Mouse (Mus musculus) retina, embryonic 14.5 days (tissue): ENCODE data around the gene Xirp2.
"Not testable (repeated sequence)": the region's sequence is repeated elsewhere in the genome, so short reads cannot be mapped to it uniquely, and the experiment has no call there.

ENCODE experiments used
- DNase-seq: peaks from one replicate; pipeline ENCODE4 v3.0.0-alpha.2; 2015; ENCODE audit warnings: low spot score

Gene Xirp2

DNA sequence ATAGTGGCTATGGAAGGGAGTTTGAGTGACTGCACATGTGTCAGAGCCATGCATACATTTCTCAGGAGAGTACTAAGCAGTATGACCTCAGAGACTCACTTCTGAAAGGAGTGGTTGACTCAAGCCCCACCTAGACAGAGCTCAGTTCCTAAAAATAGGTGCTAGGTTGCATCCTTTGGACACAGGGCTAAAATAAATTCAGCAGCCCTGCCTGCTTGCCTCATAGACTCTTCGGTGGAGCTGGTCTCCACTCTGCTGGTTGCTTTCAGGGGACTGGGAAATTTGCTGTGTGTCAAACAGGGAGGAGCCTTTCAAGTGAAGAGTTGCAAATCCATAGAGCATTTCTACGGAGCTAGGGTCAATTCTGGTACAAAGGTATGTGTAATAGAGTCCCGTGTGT lies at the start of gene Xirp2:
Xirp2 (plus strand) TSS at position 223 of the 400 bp plus-strand sequence.
- DNase-seq = no peak

DNA sequence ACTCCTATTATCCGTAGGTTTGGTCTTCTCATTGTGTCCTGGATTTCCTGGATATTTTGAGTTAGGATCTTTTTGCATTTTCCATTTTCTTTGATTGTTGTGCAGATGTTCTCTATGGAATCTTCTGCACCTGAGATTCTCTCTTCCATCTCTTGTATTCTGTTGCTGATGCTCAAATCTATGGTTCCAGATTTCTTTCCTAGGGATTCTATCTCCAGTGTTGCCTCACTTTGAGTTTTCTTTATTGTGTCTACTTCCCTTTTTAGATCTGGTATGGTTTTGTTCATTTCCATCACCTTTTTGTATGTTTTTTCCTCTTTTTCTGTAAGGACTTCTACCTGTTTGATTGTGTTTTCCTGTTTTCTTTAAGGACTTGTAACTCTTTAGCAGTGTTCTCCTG lies 32.4 kb upstream of the Xirp2 start, which contains the start of gene Gm21830:
Gm21830 (plus strand) TSS at position 301 of the 400 bp plus-strand sequence.
- not testable (repeated sequence) for DNase-seq

DNA sequence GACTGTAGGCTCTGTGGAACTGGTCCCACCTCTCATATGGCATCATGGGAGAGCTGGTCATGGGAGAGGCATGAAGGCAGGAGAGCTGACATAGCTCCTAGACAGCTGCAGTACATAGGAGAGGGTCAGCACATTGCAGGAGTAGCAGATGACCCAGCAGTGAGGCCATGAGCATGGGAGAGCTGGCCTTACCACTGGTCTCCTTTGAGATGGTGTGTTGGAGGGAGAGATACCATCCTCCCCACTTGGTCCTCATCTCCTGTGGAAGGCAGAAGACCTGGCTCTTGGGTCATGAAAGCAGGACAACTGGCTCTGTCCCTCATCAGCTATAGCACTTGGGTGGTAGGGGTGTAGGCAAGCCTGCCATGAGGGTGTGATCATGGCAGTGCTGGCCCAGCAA lies 24.9 kb upstream of the Xirp2 start:
- DNase-seq = no peak

DNA sequence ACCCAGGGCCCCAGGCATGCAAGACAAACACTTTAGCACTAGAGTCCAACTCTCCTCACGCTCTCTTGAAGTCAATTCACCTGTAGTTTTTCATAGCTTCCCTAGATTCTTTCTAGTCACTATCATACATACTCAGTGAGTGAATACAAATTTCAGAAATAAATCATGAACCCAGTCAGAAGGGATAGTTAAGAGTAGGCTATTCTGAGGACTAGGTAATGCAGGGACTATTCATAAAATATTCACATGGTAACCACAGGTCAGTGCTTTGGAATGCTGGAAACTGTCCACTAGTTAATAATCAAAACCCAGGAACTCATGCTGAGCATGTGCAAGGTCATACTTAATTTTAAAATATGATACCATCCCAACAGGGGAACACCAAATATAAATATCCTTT lies 23.0 kb upstream of the Xirp2 start:
- DNase-seq = no peak

DNA sequence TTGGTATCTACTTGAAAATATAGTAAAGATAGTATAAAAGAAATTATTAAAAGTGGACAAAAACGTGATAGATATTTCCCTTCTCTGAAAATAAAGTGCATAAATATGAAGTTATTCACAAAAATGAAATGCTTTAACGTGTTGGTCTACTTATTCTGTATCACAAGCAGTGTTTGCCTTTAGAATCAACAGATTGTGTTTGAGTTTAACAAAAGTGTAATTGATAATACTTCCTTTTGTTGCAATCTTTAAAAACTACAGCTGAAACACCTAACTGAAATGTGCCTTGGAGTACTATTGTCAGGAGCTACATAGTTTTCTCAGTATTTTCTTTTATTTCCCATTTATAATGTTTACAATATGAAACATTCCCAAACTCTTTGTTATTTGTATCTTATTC lies 12.7 kb upstream of the Xirp2 start, which contains the start of gene Gm26727:
Gm26727 (minus strand) TSS at position 101 of the 400 bp plus-strand sequence.
- DNase-seq = no peak

DNA sequence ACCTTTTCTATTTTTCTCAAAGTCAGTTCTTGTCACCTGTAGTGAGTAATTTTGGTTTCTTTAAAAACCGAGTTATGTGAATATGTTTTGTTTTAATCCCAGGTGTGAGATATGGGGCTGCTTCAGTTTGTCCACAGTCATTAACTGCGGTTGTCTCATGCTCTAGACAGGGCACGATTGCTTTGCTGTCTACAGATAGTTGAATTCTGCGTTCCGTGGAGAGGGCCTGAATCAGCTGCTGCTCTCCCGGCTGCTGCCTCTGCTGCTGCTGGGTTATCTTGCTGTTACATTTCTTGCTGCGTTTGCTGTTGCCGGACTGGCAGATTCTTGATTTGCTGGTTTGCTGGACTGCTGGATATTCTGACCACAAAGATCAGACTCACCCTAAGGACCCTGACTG lies 7.5 kb upstream of the Xirp2 start:
- no peak for DNase-seq

DNA sequence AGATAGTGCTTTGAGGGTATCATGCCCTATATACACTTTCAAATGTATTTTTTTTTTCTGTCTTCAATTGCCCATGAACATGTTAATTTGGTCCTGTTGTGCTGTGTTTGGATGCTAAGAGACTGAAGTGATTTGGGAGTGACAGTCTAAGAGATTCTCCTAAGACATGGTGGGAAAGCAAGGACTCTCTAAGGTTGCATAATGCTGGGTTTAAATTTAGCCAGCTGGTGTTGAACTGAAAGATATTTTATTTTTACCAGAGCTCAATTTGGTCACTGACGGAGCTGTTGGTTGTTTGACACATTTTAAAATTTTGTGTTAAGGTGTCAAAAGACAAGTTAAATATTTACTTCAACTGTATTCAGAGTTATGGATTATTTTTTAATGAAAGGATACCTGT lies 970 bp downstream of the Xirp2 start:
- no peak for DNase-seq

DNA sequence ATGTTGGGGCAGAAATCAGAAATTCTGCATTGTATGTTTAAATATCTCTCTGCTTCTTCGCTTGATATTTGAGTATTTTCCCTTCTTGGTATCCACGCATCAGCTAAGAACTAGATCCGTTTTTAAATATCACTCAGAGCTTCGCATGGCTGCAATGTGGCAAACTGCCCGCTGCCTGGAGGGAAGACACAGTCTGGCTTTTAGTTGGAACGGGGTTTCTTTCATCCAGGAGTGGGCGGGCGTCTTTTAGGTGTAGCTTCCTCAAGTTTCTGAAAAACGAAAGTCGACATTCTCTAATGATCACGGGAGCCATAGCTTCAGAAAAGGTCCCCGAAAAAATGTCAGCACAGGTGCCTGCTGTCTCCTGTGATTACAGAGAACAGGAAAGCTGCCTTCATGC lies 1.4 kb downstream of the Xirp2 start:
- no peak for DNase-seq

DNA sequence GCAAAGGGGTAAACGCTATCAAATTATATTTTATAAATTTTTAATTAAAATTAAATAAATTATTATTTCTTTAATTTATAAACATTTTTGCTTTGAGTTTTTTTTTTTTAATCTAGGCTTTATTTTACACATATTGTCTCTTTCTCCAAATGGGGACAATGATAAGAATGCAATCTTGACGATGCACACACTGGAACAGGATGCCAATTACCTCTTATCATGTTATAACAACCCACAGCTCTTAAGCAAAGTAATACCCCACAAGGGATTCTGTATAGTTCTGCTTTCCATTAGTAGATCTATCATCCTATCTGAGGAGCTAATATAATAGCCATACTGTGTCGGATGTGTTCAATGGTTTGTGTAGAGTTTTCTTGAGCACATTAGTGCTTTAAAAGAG lies 15.1 kb downstream of the Xirp2 start:
- no peak for DNase-seq

DNA sequence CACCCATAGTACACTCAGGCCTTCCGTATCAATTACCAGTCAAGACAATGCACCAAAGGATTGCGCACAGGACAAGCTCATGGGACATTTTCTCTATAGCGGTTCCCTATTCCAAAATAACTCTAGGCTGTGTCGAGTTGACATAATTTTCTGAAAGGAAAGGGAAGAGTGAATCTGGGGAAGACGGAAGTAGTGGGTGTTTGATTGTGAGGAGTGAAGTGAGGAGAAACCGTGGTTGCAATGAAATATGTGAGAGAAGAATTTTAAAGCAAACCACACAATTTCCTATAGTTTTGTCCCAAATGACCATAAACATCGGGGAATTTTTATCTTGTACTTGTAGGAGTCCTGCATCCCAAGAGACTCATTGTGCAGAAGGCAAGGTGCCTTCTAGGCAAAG lies 21.2 kb downstream of the Xirp2 start:
- no peak for DNase-seq

DNA sequence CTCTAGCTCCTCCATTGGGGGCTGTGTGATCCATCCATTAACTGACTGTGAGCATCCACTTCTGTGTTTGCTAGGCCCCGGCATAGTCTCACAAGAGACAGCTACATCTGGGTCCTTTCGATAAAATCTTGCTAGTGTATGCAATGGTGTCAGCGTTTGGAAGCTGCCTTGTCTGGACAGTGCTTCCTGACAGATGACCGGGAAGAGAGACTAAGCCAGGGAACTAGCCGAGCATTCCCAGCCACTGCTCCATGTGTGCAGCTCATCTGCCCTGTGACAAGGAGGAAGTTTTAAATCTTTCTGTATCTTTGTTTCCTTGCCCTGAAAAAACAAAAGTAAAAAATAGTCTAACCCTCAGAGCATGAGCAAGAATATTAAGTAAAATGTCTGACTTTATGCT lies 24.2 kb downstream of the Xirp2 start:
- not testable (repeated sequence) for DNase-seq

DNA sequence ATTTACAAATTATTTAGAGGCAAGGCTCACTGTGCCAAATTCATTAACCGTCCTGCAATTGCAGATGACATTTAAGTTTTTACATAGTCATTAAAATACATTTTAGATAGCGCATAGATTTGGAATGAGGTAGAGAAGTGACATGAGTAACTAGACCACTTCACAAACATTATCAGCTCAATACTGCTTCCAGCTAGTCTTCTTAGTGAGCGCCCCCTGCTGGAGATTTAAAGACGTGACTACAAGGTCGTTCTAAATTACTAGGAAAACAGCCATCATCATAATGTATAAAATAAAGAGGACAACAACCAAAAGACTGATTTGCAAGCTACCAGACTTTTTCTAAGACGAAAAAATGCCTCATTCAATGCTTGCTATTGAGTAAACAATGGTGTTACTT lies 32.0 kb downstream of the Xirp2 start:
- peak; percentile 86 for DNase-seq

DNA sequence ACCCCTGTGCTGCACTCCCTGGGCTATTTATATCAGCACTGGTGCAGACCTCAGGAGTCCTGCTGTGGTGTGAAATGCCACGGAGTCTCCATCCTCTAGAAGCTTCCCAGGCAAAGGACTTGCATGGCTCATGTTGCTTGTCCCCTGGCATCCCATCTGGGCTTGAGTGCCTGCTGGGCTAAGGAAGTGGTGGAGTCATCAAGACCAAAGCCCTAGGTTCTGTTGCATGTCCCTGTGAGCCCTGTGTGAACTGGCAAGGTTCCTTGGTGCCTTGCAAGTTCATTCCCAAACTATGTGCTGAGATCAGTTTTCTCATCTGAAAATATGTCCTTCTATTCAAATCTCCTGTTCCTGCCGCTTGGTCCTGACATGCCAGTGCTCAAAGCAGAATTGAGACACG lies 35.2 kb downstream of the Xirp2 start:
- DNase-seq = no peak

DNA sequence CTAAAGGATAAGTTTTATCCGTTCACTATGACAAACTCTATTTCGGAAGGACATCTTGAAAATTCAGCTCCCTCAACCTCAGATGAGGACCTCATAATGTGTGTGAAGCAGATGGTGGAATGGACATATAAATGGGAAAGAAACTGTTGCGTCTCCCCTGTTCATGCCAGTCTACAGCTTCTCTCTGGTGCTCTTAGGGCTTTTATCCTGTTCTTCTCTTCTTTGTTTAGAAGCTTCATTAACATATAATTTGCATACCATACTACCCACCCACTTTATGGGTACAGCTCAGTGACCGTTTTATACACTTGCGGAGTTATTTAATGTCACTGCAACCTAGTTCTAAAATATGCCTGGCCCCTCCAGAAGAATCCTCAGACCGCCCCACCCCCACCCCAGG lies 40.9 kb downstream of the Xirp2 start:
- no peak for DNase-seq

DNA sequence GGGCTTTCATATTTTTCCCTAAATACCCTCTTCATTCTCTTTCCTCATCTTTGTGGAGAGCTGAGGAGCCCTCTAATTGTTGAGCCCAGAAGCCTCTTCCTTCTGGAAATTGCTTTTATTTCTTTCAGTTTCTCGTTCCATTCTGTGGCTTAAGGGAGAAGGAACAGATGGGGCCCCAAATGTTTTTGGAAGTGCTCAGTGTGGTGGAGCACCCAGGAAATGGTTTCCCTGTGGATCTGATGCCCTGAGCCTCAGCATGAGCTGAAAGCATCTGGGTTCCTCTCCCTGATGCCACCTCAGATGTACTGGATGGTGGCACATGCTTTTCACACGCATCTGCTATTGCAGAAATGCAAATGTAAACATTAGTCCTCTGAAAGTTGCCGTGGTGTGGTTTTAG lies 41.4 kb downstream of the Xirp2 start:
- DNase-seq = no peak

DNA sequence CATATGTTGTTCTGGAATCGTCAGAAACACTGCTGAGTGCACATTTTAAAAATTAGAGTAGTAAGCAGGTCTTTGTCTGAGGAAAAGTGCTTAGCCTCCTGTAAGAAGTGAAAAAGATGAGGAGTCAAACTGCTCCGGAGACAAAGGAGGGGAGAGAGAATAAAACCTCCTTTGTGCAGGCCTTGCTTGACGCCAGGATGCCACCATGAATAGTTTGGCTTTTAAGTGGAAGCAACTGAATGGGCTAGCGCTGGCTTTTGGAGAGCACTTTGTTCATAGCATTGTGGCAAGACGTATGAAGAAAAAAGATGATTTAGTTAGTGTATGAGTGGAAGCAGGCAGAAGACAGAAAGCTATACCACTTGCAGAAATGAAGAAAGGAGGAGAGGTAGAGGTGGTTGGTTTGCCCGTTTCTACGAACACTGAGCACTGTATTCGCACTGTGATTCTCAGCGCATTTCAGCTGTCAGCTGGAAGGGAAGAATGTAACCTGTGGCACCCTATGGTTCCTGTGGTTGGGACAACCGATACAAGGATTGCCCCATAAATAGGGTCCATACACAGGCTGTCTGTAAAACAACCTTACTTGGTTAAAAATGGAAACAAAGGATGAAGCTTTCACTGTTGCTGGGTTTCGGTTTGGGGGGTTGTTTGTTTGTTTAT lies 42.8 kb downstream of the Xirp2 start:
- no peak for DNase-seq

DNA sequence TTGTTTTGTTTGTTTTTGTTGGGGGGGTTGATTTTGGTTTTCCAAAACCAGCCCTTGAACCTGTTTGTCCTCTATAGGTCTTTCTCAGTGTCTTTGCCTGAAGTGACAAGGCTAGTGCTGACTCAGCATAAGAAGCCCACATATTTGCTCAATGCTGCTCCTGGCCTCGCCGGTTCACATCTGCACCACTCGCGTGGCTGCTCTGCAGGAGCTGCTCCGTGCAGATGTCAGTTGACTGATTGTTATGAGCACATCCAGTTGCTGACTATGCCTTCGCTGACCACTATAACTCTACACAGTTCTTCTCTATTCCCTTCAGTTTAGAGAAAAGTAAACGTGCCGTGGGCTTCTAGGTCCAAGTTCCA lies 43.3 kb downstream of the Xirp2 start:
- peak; percentile 11 for DNase-seq

DNA sequence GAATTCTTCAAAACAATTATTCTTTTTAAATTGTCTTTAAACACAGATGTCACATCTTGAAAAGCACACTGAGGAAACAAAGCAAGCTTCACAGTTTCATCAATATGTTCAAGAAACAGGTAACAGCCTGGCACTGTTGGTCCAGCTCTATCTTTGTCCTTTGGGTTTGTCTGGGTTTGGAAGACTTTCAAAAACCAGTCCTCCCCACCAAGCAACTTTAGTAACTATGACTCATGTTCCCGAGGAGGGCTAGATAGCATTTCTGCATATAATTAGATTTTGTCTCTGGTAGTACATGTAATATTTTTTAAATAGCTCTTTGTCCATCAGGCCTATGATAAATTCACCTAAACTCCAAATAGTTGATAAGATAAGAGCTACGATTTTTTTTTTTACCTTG lies 59.7 kb downstream of the Xirp2 start:
- no peak for DNase-seq

DNA sequence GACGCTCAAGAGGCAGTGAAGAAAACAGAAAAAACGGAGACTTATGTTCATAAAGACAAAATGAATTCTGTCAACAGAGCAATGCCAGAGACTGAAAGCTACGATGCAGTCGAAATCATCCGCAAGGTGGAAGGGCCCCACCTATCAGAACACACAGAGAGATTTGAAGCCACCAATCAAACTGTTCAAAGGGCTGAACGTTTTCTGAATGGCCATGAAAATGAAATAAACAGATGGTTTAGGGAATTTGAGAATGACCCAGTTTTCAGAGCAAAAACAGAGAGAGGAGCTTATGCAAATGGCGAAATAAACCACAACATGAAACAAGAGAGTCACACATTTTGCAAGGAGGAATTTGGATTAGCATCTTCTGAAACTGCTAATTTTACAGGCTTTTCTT lies 70.6 kb downstream of the Xirp2 start:
- no peak for DNase-seq

DNA sequence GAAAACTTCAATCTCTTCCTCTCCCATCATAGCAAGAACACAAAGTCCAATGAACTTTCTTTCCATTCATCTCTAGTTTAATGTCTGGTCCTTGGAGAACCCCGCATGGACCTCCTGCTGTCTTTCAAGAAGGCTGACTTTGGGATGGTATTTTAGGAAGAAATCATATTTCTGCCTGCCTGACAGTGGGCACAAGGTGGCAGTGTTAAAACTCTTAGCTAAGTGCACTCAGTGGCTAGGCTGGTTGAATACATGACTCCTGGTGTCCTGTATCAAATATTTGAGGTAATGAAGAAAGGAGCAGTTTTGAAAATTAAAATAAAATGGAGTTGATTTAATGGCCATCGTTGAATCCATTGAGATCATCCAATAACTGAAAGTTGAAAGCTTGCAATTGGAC lies 89.5 kb downstream of the Xirp2 start:
- DNase-seq = no peak

DNA sequence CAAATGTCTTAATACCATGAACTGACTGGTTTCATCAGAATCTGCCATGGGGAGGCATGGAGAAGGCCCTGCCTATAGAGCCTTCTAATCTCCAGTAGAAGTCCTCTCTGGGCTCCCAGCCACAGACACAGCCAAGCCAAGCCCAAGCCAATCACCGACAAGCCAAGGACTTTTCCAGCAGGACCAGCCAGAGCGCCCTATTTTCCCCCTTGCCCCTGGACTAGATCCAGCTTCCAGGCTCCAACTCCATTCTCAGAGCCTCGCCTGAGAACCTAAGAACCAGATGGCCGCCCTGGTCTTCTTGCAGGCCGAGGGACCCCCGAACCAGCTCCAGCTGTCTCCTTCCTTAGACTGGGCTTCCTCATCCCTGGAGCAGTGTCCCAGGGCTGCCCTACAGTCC lies 93.6 kb downstream of the Xirp2 start:
- no peak for DNase-seq

DNA sequence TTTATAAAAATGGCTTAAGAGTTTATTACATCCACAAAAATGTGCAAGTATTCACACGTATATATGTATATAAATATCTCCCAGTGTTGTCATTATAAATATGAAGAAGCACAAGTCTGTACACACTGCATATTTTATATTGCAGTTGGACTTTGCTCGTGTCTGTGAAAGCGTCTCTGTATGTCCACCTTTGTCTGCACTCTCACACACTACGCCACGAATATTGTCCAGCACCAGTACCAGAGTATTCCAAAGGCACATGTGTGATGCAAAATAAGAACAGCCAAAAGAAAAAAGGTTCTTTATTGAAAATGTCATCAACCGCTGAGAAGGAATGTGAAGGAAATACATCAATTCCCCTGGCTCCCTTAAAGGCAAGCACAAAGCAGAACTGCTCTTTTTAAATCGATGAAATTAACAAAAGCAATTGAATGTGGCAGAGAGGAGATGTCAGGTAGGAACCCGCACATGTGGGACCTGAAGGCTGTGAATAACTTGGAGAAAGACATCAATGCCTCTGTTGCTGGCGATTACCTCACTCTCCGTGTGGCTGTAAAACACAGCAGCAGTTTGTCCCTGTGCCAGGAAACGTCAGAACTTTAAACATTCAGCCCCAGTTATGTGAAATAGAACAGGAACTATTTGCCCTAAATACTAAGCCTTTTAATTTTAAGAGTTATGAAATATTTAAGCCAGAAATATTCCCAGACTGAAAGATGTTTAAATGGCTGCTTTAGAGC lies 96.3 kb downstream of the Xirp2 start:
- no peak for DNase-seq

DNA sequence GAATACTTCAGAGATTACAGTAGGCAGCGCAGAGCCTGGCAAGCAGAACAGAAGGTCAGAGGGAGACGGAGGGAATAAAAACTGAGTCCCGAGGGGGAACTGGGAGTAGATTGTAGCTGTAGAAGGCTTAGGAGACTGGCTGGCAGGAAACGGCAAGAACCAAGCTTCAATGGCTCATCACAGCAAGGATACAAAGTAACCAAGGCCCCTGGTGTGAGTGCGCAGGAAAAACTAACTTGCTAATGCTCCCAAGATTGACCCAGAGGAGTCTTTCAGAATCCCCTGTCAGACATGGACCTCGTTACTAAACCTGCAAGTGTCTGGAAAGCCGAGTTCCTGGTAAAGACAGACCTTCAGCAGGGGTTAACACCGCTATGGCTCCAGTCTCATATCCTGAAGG lies 98.6 kb downstream of the Xirp2 start:
- DNase-seq = no peak
